Mouse (Mus musculus): Measurements from ENCODE around the gene Ifi205.

GRCm38 (mm10) chr1:174052981-174053380 is 21.4 kb upstream of the Ifi205 start:
- TF ChIP-seq GATA1 (IDR thresholded peaks at IDR 0.05; ENCODE audit: low read length) (no peak), TAL1 (IDR thresholded peaks at IDR 0.05; ENCODE audit: low read length) (no peak)

All from erythroblast, embryonic 14.5 days (primary cell).